Mouse (Mus musculus) MEL (cell line): ENCODE data around the gene Gfy.

ENCODE experiments used
- CHD2 ChIP-seq: IDR thresholded peaks from 2 replicates; pipeline ENCODE4 v1.6.1; 2011; ENCODE audit warnings: low read length, improper control_type of control experiment
- CTCF ChIP-seq, 3 experiments: IDR thresholded peaks in 2 of 3; conservative IDR thresholded peaks in 1 of 3; 2 replicates each; pipeline ENCODE4 v1.5.1; 2011 to 2012; ENCODE audit warnings: low read length in 3 of 3, low read depth in 2 of 3, mild to moderate bottlenecking in 2 of 3, improper control_type of control experiment in 1 of 3, inconsistent platforms in 1 of 3, mixed read lengths in 1 of 3, moderate library complexity in 1 of 3; ENCODE audit not compliant: control insufficient read depth in 1 of 3, insufficient read depth in 1 of 3, poor library complexity in 1 of 3, severe bottlenecking in 1 of 3
- E2F4 ChIP-seq: IDR thresholded peaks from 2 replicates; pipeline ENCODE4 v1.6.1; 2011; ENCODE audit warnings: low read depth, low read length, improper control_type of control experiment, borderline replicate concordance
- EP300 ChIP-seq, 2 experiments: IDR thresholded peaks; 2 replicates each; pipeline ENCODE4 v1.6.1; 2011; ENCODE audit warnings: improper control_type of control experiment in 2 of 2, low read length in 2 of 2, low read depth in 1 of 2, mild to moderate bottlenecking in 1 of 2
- POLR2A ChIP-seq, 2 experiments: IDR thresholded peaks; 2 replicates each; pipeline ENCODE4 v1.6.1; 2011 to 2012; ENCODE audit warnings: low read length in 2 of 2, mild to moderate bottlenecking in 2 of 2, control low read depth in 1 of 2, improper control_type of control experiment in 1 of 2, low read depth in 1 of 2, moderate library complexity in 1 of 2; ENCODE audit not compliant: control insufficient read depth in 1 of 2, insufficient read depth in 1 of 2, poor library complexity in 1 of 2
- ZC3H11A ChIP-seq: IDR thresholded peaks from 2 replicates; pipeline ENCODE4 v1.6.1; 2012; ENCODE audit warnings: low read depth, mild to moderate bottlenecking, inconsistent platforms, low read length, improper control_type of control experiment
- ZNF384 ChIP-seq: IDR thresholded peaks from 2 replicates; pipeline ENCODE4 v1.6.1; 2012; ENCODE audit warnings: low read depth, mild to moderate bottlenecking, inconsistent platforms, low read length, improper control_type of control experiment

- TF ChIP-seq CTCF (IDR thresholded peaks at IDR 0.05 in 2 of 3, conservative IDR thresholded peaks at IDR 0.05 in 1 of 3; ENCODE audit: control insufficient read depth in 1 of 3, insufficient read depth in 1 of 3, low read depth in 2 of 3, low read length in 3 of 3, poor library complexity in 1 of 3, severe bottlenecking in 1 of 3) (no peak), ZC3H11A (no peak), POLR2A (IDR thresholded peaks at IDR 0.05; ENCODE audit: control insufficient read depth in 1 of 2, insufficient read depth in 1 of 2, low read depth in 1 of 2, low read length in 2 of 2, poor library complexity in 1 of 2) (no peak), E2F4 (no peak), ZNF384 (no peak), EP300 (IDR thresholded peaks at IDR 0.05; ENCODE audit: low read depth in 1 of 2, low read length in 2 of 2) (no peak), CHD2 (no peak)
Observed at GRCm38 (mm10) chr7:45174567-45175280, 4.6 kb downstream of the Gfy start.
